Mouse (Mus musculus): ENCODE measurements around the gene Pth.
A peak's percentile ranks its signal among the peaks of the same experiment; 100 is the strongest.

- TF ChIP-seq CTCF (IDR thresholded peaks at IDR 0.05 in 2 of 3, conservative IDR thresholded peaks at IDR 0.05 in 1 of 3; ENCODE audit: control insufficient read depth in 1 of 3, insufficient read depth in 1 of 3, low read depth in 2 of 3, low read length in 3 of 3, poor library complexity in 1 of 3, severe bottlenecking in 1 of 3) (no peak), E2F4 (IDR thresholded peaks at IDR 0.05; ENCODE audit: borderline replicate concordance, low read depth, low read length) (no peak), POLR2A (IDR thresholded peaks at IDR 0.05; ENCODE audit: control insufficient read depth in 1 of 2, insufficient read depth in 1 of 2, low read depth in 1 of 2, low read length in 2 of 2, poor library complexity in 1 of 2) (no peak), EP300 (IDR thresholded peaks at IDR 0.05; ENCODE audit: low read depth in 1 of 2, low read length in 2 of 2) (peak; percentile 90 to 91), MAX (IDR thresholded peaks at IDR 0.05; ENCODE audit: low read length) (peak; percentile 86), POLR2AphosphoS5 (IDR thresholded peaks at IDR 0.05; ENCODE audit: borderline replicate concordance, low read depth, low read length) (no peak), BHLHE40 (IDR thresholded peaks at IDR 0.05; ENCODE audit: borderline replicate concordance, low read depth, low read length) (peak; percentile 63), POLR2AphosphoS2 (IDR thresholded peaks at IDR 0.05; ENCODE audit: low read length) (no peak), TAL1 (IDR thresholded peaks at IDR 0.05; ENCODE audit: low read length) (peak; percentile 68), MAZ (IDR thresholded peaks at IDR 0.05; ENCODE audit: low read depth, low read length) (no peak), GATA1 (IDR thresholded peaks at IDR 0.05; ENCODE audit: low read depth, low read length) (peak; percentile 89), HCFC1 (IDR thresholded peaks at IDR 0.05; ENCODE audit: low read depth, low read length) (no peak)
Measured at GRCm38 (mm10) chr7:113391619-113392018, 3.2 kb upstream of the Pth start.

Measured in MEL (cell line).